9 mouse cellular contexts compared by ENCODE assay signal in the genomic region with DNA sequence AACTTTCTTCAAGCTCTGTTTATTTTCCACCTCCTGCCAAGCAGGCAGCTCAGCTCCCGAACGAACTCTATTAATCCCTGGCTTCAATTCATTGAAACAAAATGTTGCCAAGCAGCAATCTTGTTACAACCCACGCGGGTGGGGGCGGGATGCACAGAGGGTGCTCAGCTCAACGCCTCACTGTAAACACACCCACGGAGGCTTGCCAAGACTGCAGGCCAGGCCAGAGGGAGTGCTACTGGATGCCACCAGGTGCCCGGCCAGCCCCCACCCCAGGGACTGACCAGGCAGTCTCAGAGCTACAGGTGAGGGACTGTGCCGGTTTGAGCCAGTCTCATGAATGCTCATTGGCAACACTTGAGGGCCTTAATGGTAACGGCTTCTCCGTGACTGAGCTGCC. TPM values are rescaled to one million over a fixed set of nuclear protein-coding genes. Genes with fewer than 3 reads are reported as not detected.
DNase-seq lines count a peak whose midpoint lies in the region; ATAC-seq lines count a peak whose summit lies in the region.
"Had no signal": no experiment of that assay in that cellular context is flagged by ENCODE, and none has a peak within 500 bp of the region (broad histone marks: within the 10 kb centered on the region; RNA-seq: fewer than 3 reads in every experiment).

No protein-coding gene starts in this region.

- H3K36me3 ChIP-seq in midbrain, embryonic 10.5 days: no peaks in the 10 kb centered on the region
- no peaks in the 10 kb centered on the region for H3K36me3 ChIP-seq in midbrain, embryonic 11.5 days (ENCODE audit: control insufficient read depth, insufficient read depth, low read length)
- no peaks in the 10 kb centered on the region for H3K36me3 ChIP-seq in midbrain, embryonic 16.5 days (ENCODE audit: control insufficient read depth, insufficient read depth, low read length)

- no peak overlapping the region for H3K4me3 ChIP-seq in midbrain, embryonic 10.5 days
- no peak overlapping the region for H3K4me3 ChIP-seq in midbrain, embryonic 11.5 days (ENCODE audit: low read depth, low read length)
- no peak overlapping the region for H3K4me3 ChIP-seq in midbrain, embryonic 16.5 days (ENCODE audit: low read depth, low read length)

- no peak for DNase-seq in midbrain, embryonic 10.5 days (ENCODE audit: low spot score)
- DNase-seq in midbrain, embryonic 11.5 days (ENCODE audit: low spot score, missing footprints): no peak
- DNase-seq in frontal cortex, postnatal 10 days (ENCODE audit: low spot score in 2 of 2): peak; percentile 63 to 74
- peak; percentile 78 to 86 for DNase-seq in layer of hippocampus, adult 8-10 months (ENCODE audit: low spot score in 2 of 2)
- DNase-seq in embryo, embryonic 10.5 days (ENCODE audit: low spot score): no peak
- DNase-seq in urinary bladder, postnatal 25 days (ENCODE audit: low spot score): no peak
- DNase-seq in T-cell, adult 2 months (ENCODE audit: low spot score): no peak

- 0 out of 2 replicates have a peak overlapping the region, but pooled peaks have one; percentile 23 for H3K27ac ChIP-seq in midbrain, embryonic 10.5 days (replicated peaks)
- no peak overlapping the region for H3K27ac ChIP-seq in midbrain, embryonic 11.5 days (ENCODE audit: low read depth, low read length)
- peak overlapping the region; percentile 36; the same call in 1 of the 2 replicates for H3K27ac ChIP-seq in midbrain, embryonic 16.5 days (ENCODE audit: low read length)

- no peak for ATAC-seq in midbrain, embryonic 11.5 days (ENCODE audit: low FRiP score)
- 0 out of 2 replicates have a peak, but pooled peaks have one; percentile 60 for ATAC-seq in midbrain, embryonic 16.5 days
- ATAC-seq: Patski had no signal

- H3K4me1 ChIP-seq in midbrain, embryonic 10.5 days: peaks cover 7% of the 10 kb centered on the region; the same call in 1 of the 2 replicates
- no peaks in the 10 kb centered on the region for H3K4me1 ChIP-seq in midbrain, embryonic 11.5 days (ENCODE audit: control insufficient read depth, insufficient read depth, low read length)
- H3K4me1 ChIP-seq in midbrain, embryonic 16.5 days (ENCODE audit: control insufficient read depth, insufficient read depth, low read length): peaks cover 5% of the 10 kb centered on the region; the same call in 1 of the 2 replicates

- peaks cover 15% of the 10 kb centered on the region for H3K27me3 ChIP-seq in midbrain, embryonic 10.5 days (ENCODE audit: low read depth, poor library complexity, severe bottlenecking)
- H3K27me3 ChIP-seq in midbrain, embryonic 11.5 days (ENCODE audit: control insufficient read depth, insufficient read depth, low read length): no peaks in the 10 kb centered on the region
- no peaks in the 10 kb centered on the region for H3K27me3 ChIP-seq in midbrain, embryonic 16.5 days (ENCODE audit: control insufficient read depth, insufficient read depth, low read depth, low read length)
- H3K27me3 ChIP-seq: Patski had no signal

- WGBS in midbrain, embryonic 10.5 days: 57% methylated on average over 11 of the region's 11 CpGs
- WGBS in midbrain, embryonic 11.5 days: 51% methylated on average over 11 of the region's 11 CpGs
- WGBS in midbrain, embryonic 16.5 days: 39% methylated on average over 11 of the region's 11 CpGs

- no peak overlapping the region for H3K4me2 ChIP-seq in midbrain, embryonic 11.5 days
- H3K4me2 ChIP-seq in midbrain, embryonic 16.5 days (ENCODE audit: low read length): 0 out of 2 replicates have a peak overlapping the region, but pooled peaks have one; percentile 13

- H3K9ac ChIP-seq in midbrain, embryonic 11.5 days (ENCODE audit: low read length): no peak overlapping the region
- no peak overlapping the region for H3K9ac ChIP-seq in midbrain, embryonic 16.5 days (ENCODE audit: low read depth, low read length)

- no peaks in the 10 kb centered on the region for H3K9me3 ChIP-seq in midbrain, embryonic 10.5 days (replicated peaks)
- H3K9me3 ChIP-seq in midbrain, embryonic 11.5 days (ENCODE audit: control insufficient read depth, low read length): no peaks in the 10 kb centered on the region
- no peaks in the 10 kb centered on the region for H3K9me3 ChIP-seq in midbrain, embryonic 16.5 days (replicated peaks; ENCODE audit: control insufficient read depth, low read length, poor library complexity, severe bottlenecking)

RNA-seq across cellular contexts. Expression of a gene that starts 50.9 kb away (rescaled TPM):
- polyA plus RNA-seq in midbrain, embryonic 10.5 days (2016; fragmentation: Nextera tagmentation; extraction: Ambion mirVana): 1.1 and 2.1 TPM in 2 replicates
- 1.7 TPM in 2 replicates for polyA plus RNA-seq in midbrain, embryonic 11.5 days (2014; fragmentation: Nextera tagmentation; extraction: Ambion mirVana)
- total RNA-seq in layer of hippocampus, adult 8-10 months (2022): 100 to 1,000 TPM; 288 to 357 (median 324) TPM
- polyA plus RNA-seq in midbrain, embryonic 16.5 days (2015; fragmentation: Nextera tagmentation; extraction: Ambion mirVana): 26.2 and 27.6 TPM in 2 replicates

Comparison
In these comparisons a context has a peak if more than half of its experiments do, and no peak if none do; other contexts are left out.
1. DNase-seq: peak in frontal cortex, postnatal 10 days (2 of 2) and layer of hippocampus, adult 8-10 months (2 of 2); none in midbrain, embryonic 10.5 days (single experiment), midbrain, embryonic 11.5 days (single experiment), embryo, embryonic 10.5 days (single experiment), urinary bladder, postnatal 25 days (single experiment) and T-cell, adult 2 months (single experiment).